Comparison of ENCODE assay signal across 12 mouse cellular contexts in genomic region chr9:32709764-32710734, GRCm38 (mm10).
DNase-seq lines count a peak whose midpoint lies in the region; ATAC-seq and TF ChIP-seq lines count a peak whose summit lies in the region.
"Had no signal": no experiment of that assay in that cellular context is flagged by ENCODE, and none has a peak within 500 bp of the region (broad histone marks: within the 10 kb centered on the region; RNA-seq: fewer than 3 reads in every experiment).

No protein-coding gene starts in this region.

- H3K79me3 ChIP-seq in C2C12 (ENCODE audit: low read depth), result peaks cover 55% of the 10 kb centered on the region

- no peaks in the 10 kb centered on the region for H3K36me3 ChIP-seq in intestine, embryonic 16.5 days (ENCODE audit: control insufficient read depth, insufficient read depth, low read length)
- no peaks in the 10 kb centered on the region for H3K36me3 ChIP-seq in intestine, postnatal 0 days (ENCODE audit: control insufficient read depth, insufficient read depth)
- H3K36me3 ChIP-seq in C2C12 (ENCODE audit: control insufficient read depth, insufficient read depth), result peaks cover 5% of the 10 kb centered on the region
- no peaks in the 10 kb centered on the region for H3K36me3 ChIP-seq in forebrain, embryonic 16.5 days (ENCODE audit: control insufficient read depth, insufficient read depth)
- no peaks in the 10 kb centered on the region for H3K36me3 ChIP-seq in midbrain, postnatal 0 days (ENCODE audit: insufficient read depth, low read length)

- H3K9me3 ChIP-seq in intestine, embryonic 16.5 days (ENCODE audit: control insufficient read depth, low read length), result no peaks in the 10 kb centered on the region
- no peaks in the 10 kb centered on the region for H3K9me3 ChIP-seq in intestine, postnatal 0 days (ENCODE audit: control insufficient read depth)
- no peaks in the 10 kb centered on the region; the same call in 1 of the 2 replicates for H3K9me3 ChIP-seq in forebrain, embryonic 16.5 days (ENCODE audit: control insufficient read depth, low read length)
- H3K9me3 ChIP-seq in midbrain, postnatal 0 days (ENCODE audit: low read length), result no peaks in the 10 kb centered on the region

- TF ChIP-seq CTCF in intestine, postnatal 0 days (IDR thresholded peaks at IDR 0.05; ENCODE audit: low read depth), result no peak
- TF ChIP-seq CTCF in C2C12 (IDR thresholded peaks at IDR 0.05; ENCODE audit: control insufficient read depth, insufficient read depth, insufficient read length), result no peak
- TF ChIP-seq CTCF in midbrain, postnatal 0 days (IDR thresholded peaks at IDR 0.05), result no peak

- 0 out of 2 replicates have a peak overlapping the region, but pooled peaks have one; percentile 27 for H3K27ac ChIP-seq in intestine, embryonic 16.5 days (ENCODE audit: low read length)
- H3K27ac ChIP-seq in intestine, postnatal 0 days (ENCODE audit: low read depth, low read length), result no peak overlapping the region
- no peak overlapping the region for H3K27ac ChIP-seq in forebrain, embryonic 16.5 days (ENCODE audit: low read length)
- no peak overlapping the region for H3K27ac ChIP-seq in midbrain, postnatal 0 days (ENCODE audit: low read depth, low read length)

- H3K4me2 ChIP-seq in intestine, embryonic 16.5 days (ENCODE audit: low read depth, low read length), result 0 out of 2 replicates have a peak overlapping the region, but pooled peaks have one; percentile 9
- no peak overlapping the region for H3K4me2 ChIP-seq in intestine, postnatal 0 days (replicated peaks; ENCODE audit: low read depth)
- no peak overlapping the region for H3K4me2 ChIP-seq in forebrain, embryonic 16.5 days (ENCODE audit: low read length)
- H3K4me2 ChIP-seq in midbrain, postnatal 0 days (ENCODE audit: low read depth, low read length, poor library complexity, severe bottlenecking), result no peak overlapping the region
- H3K4me2 ChIP-seq: midbrain, embryonic 11.5 days had no signal

- no peak for ATAC-seq in intestine, embryonic 16.5 days
- ATAC-seq in intestine, postnatal 0 days, result no peak
- peak; percentile 57 for ATAC-seq in common myeloid progenitor, adult 5-6 weeks (replicated peaks; ENCODE audit: low read depth, poor library complexity, severe bottlenecking)
- peak; percentile 16 for ATAC-seq in megakaryocyte, adult 5-6 weeks (ENCODE audit: poor library complexity, severe bottlenecking)
- ATAC-seq in forebrain, embryonic 16.5 days, result no peak
- no peak for ATAC-seq in midbrain, postnatal 0 days (ENCODE audit: low FRiP score)

- DNase-seq in layer of hippocampus, adult 18-20 months (ENCODE audit: low spot score in 2 of 2), result no peak
- DNase-seq in midbrain, postnatal 0 days (ENCODE audit: low spot score), result no peak
- DNase-seq: cerebellum, postnatal 10 days; gastrocnemius, postnatal 10 days; right cerebral cortex, adult 18-20 months had no signal

- no peak overlapping the region for H3K9ac ChIP-seq in intestine, embryonic 16.5 days (ENCODE audit: low read depth, low read length)
- no peak overlapping the region for H3K9ac ChIP-seq in intestine, postnatal 0 days (ENCODE audit: low read depth, low read length)
- no peak overlapping the region for H3K9ac ChIP-seq in forebrain, embryonic 16.5 days (replicated peaks; ENCODE audit: low read depth, low read length)
- H3K9ac ChIP-seq in midbrain, postnatal 0 days (replicated peaks; ENCODE audit: low read length, poor library complexity, severe bottlenecking), result no peak overlapping the region

- peak overlapping the region; percentile 39 for H3ac ChIP-seq in C2C12 (ENCODE audit: control insufficient read depth, insufficient read length, low read depth)

- H3K4me3 ChIP-seq in intestine, embryonic 16.5 days (ENCODE audit: low read length), result no peak overlapping the region
- H3K4me3 ChIP-seq in intestine, postnatal 0 days (ENCODE audit: low read depth, low read length), result no peak overlapping the region
- peak overlapping the region; percentile 7 for H3K4me3 ChIP-seq in C2C12 (ENCODE audit: insufficient read depth, poor library complexity, severe bottlenecking)
- H3K4me3 ChIP-seq in forebrain, embryonic 16.5 days (replicated peaks; ENCODE audit: low read length), result no peak overlapping the region
- no peak overlapping the region for H3K4me3 ChIP-seq in midbrain, postnatal 0 days (ENCODE audit: low read depth, low read length)

- no peaks in the 10 kb centered on the region for H3K27me3 ChIP-seq in intestine, embryonic 16.5 days (replicated peaks; ENCODE audit: control insufficient read depth, insufficient read depth, low read length)
- no peaks in the 10 kb centered on the region for H3K27me3 ChIP-seq in intestine, postnatal 0 days (replicated peaks; ENCODE audit: control insufficient read depth, insufficient read depth, low read length)
- H3K27me3 ChIP-seq in C2C12 (ENCODE audit: control insufficient read depth, insufficient read depth, insufficient read length), result no peaks in the 10 kb centered on the region
- H3K27me3 ChIP-seq in forebrain, embryonic 16.5 days (replicated peaks; ENCODE audit: control insufficient read depth, insufficient read depth, low read length), result no peaks in the 10 kb centered on the region
- H3K27me3 ChIP-seq in midbrain, postnatal 0 days (ENCODE audit: insufficient read depth, low read length), result peaks cover 3% of the 10 kb centered on the region; the same call in 1 of the 2 replicates

- WGBS in intestine, embryonic 16.5 days, result 67% methylated on average over 17 of the region's 17 CpGs
- 68% methylated on average over 17 of the region's 17 CpGs for WGBS in intestine, postnatal 0 days
- WGBS in forebrain, embryonic 16.5 days, result 83% methylated on average over 17 of the region's 17 CpGs
- WGBS in midbrain, postnatal 0 days, result 76% methylated on average over 17 of the region's 17 CpGs

- H3K4me1 ChIP-seq in intestine, embryonic 16.5 days (ENCODE audit: control insufficient read depth, insufficient read depth, low read length), result peaks cover 45% of the 10 kb centered on the region
- H3K4me1 ChIP-seq in intestine, postnatal 0 days (replicated peaks; ENCODE audit: control insufficient read depth, insufficient read depth, low read length), result 0 out of 2 replicates have a peak, but pooled peaks cover 8% of the 10 kb centered on the region
- H3K4me1 ChIP-seq in forebrain, embryonic 16.5 days (replicated peaks; ENCODE audit: control insufficient read depth, insufficient read depth, low read length), result no peaks in the 10 kb centered on the region
- H3K4me1 ChIP-seq in midbrain, postnatal 0 days (ENCODE audit: insufficient read depth, low read length), result no peaks in the 10 kb centered on the region

- peaks cover 84% of the 10 kb centered on the region for H3K79me2 ChIP-seq in C2C12 (ENCODE audit: control insufficient read depth, insufficient read depth)

TF ChIP-seq in C2C12, 6 proteins besides CTCF, POLR2A, EP300 and RAD21:
- TF ChIP-seq MAX (IDR thresholded peaks at IDR 0.05), result peak; percentile 57
- no peak for TF ChIP-seq USF1 (IDR thresholded peaks at IDR 0.05; ENCODE audit: low read depth)

Comparison
In these comparisons a context has a peak if more than half of its experiments do, and no peak if none do; other contexts are left out.
1. ATAC-seq: peak in common myeloid progenitor, adult 5-6 weeks (single experiment) and megakaryocyte, adult 5-6 weeks (single experiment); none in intestine, embryonic 16.5 days (single experiment), intestine, postnatal 0 days (single experiment), forebrain, embryonic 16.5 days (single experiment) and midbrain, postnatal 0 days (single experiment).